Mouse (Mus musculus): ENCODE data around the gene Rnf135. TPM values are rescaled to one million over a fixed set of nuclear protein-coding genes. Genes with fewer than 3 reads are reported as not detected.

Gene Rnf135
- total and polyA plus RNA-seq, 3 experiments: 5.2 to 8.0 TPM; not detected in 1

DNA sequence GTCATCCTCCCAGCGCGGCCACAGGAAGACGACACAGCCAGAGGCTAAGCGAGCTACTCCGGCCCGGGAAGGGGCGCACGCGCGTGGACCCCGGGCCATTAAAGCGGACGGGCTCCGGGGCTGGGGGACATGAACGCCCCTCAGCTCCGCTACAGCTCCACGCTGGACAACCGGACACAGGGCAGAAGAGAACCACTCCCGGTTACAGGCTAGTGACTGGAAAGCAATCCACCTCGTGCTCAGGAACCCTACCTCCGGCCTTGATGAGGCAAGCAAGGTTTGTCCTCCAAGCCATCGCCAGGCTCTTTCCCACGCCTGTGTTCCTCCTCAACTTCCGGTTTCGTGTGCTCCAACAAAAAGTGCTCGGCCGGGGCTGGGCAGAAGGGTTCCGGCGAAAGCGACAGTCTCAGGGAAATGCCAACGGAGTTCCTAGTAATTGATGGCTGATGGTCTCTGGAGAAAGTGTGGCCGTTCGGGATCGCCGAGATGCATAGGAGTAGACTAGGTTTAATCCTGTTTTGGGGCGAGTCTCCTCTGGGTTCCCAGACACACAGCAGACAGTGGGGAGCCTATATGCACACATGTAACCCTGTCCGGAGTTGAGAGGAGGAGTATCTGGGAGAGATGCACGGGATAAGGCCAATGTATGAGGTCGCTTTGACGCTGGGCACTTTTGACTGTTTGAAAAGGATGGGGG, 41.7 kb upstream of the Rnf135 start, which contains the start of gene Tefm (continued):
- peak; percentile 66; the same call in 1 of the 2 replicates for TF ChIP-seq ETS1 (IDR thresholded peaks at IDR 0.05; ENCODE audit: low read depth, low read length)
- TF ChIP-seq ZC3H11A (IDR thresholded peaks at IDR 0.05; ENCODE audit: low read depth, low read length): no peak
- TF ChIP-seq NELFE (IDR thresholded peaks at IDR 0.05; ENCODE audit: low read depth, low read length): peak; percentile 99
- no peak for TF ChIP-seq RAD21 (IDR thresholded peaks at IDR 0.05; ENCODE audit: low read depth, low read length)
- peak; percentile 92 for TF ChIP-seq ELF1 (IDR thresholded peaks at IDR 0.05; ENCODE audit: low read depth, low read length)
- TF ChIP-seq ZMIZ1 (IDR thresholded peaks at IDR 0.05; ENCODE audit: low read depth, low read length): peak; percentile 96
- no peak for TF ChIP-seq SMC3 (IDR thresholded peaks at IDR 0.05; ENCODE audit: low read depth, low read length)
- TF ChIP-seq USF1 (IDR thresholded peaks at IDR 0.05; ENCODE audit: low read depth, low read length): no peak
- TF ChIP-seq NRF1 (IDR thresholded peaks at IDR 0.05; ENCODE audit: insufficient read depth, low read depth, low read length, poor library complexity, severe bottlenecking): peak; percentile 69
- no peak for TF ChIP-seq BHLHE40 (IDR thresholded peaks at IDR 0.05; ENCODE audit: borderline replicate concordance, low read depth, low read length)
- peak; percentile 94 for TF ChIP-seq TCF12 (IDR thresholded peaks at IDR 0.05; ENCODE audit: low read depth, low read length)
- peak; percentile 93 for TF ChIP-seq HCFC1 (IDR thresholded peaks at IDR 0.05; ENCODE audit: low read depth, low read length)
- no peak for TF ChIP-seq TAL1 (IDR thresholded peaks at IDR 0.05; ENCODE audit: low read length)
- TF ChIP-seq MAZ (IDR thresholded peaks at IDR 0.05; ENCODE audit: low read depth, low read length): no peak

DNA sequence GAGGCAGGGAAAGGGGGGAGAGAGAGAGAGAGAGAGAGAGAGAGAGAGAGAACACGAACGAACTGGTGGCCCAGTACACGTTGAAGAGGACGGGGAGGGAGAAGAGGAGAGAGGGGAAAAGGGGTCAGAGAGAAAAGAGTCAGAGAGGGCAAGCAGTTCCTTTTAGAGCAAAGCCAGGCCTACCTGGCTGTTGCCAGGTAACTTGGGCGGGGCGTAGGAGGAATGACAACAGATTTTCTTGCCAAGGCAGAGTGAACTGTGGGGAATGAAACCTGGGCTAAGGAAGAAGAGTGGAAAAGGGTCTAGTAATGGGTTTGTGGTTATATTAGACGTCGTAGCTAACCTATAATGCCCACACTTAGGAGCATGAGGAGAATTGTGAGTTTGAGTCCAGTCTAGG, 40.8 kb upstream of the Rnf135 start:
- TF ChIP-seq HCFC1 (IDR thresholded peaks at IDR 0.05; ENCODE audit: low read depth, low read length) (no peak), MEF2A (IDR thresholded peaks at IDR 0.05; ENCODE audit: extremely low read depth, insufficient replicate concordance, low read depth, low read length, poor library complexity, severe bottlenecking) (no peak), CHD2 (IDR thresholded peaks at IDR 0.05; ENCODE audit: low read length) (no peak), GATA1 (IDR thresholded peaks at IDR 0.05; ENCODE audit: low read depth, low read length) (no peak), MXI1 (IDR thresholded peaks at IDR 0.05; ENCODE audit: low read depth, low read length) (no peak)
- Histone ChIP-seq H3K4me1 (ENCODE audit: control insufficient read depth in 1 of 2, insufficient read depth in 2 of 2, low read length in 2 of 2) (peaks cover 7 to 32% of the 10 kb centered on the region in 2 experiments; a peak in 3 of 4 replicates), H3K27ac (ENCODE audit: control insufficient read depth, low read depth, low read length) (no peak overlapping the region), H3K9ac (ENCODE audit: control insufficient read depth, low read depth, low read length, poor library complexity, severe bottlenecking) (peak overlapping the region; percentile 81), H3K79me2 (ENCODE audit: control insufficient read depth, insufficient read depth, low read length, poor library complexity) (peaks cover 18% of the 10 kb centered on the region), H3K27me3 (ENCODE audit: control insufficient read depth in 1 of 2, insufficient read depth in 2 of 2, low read length in 2 of 2) (no peaks in the 10 kb centered on the region), H3K9me3 (replicated peaks; ENCODE audit: insufficient read depth, low read length) (no peaks in the 10 kb centered on the region), H3K36me3 (ENCODE audit: control insufficient read depth in 1 of 2, insufficient read depth in 2 of 2, low read length in 2 of 2) (peaks cover 2 to 24% of the 10 kb centered on the region in 2 experiments; a peak in 3 of 4 replicates), H3K4me3 (ENCODE audit: control insufficient read depth in 1 of 2, insufficient read depth in 1 of 2, low read depth in 2 of 2, low read length in 2 of 2) (peak overlapping the region; percentile 77 to 78)
- DNase-seq (ENCODE audit: low read depth, low spot score): no peak
